Mouse (Mus musculus): ENCODE data around the gene Gna12.

Gna12 gene

DNA sequence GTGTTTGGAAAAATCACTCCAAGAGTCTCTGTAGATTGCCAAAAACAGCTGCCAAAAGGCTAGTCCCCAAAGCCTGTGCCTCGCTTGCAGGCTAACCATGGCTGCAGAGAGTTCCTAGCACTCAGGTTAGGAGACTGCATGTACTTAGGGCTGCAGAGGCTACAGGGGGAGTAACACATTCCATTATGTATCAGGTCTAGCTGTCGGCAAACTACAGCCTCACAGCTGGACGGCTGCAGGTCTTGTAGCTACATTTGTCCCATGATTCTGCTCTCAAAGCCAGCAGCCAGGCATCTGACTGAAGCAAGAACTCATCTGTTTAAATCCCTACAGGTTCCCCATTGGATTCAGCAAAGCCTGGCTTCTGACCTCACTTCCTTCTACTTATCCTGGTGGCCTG is 35.5 kb downstream of the Gna12 start:
- DNase-seq, result no peak

- DNase-seq, result no peak
Observed at GRCm38 (mm10) chr5:140792233-140792632, 38.0 kb downstream of the Gna12 start.

- peak; percentile 93 for DNase-seq
Observed at GRCm38 (mm10) chr5:140790937-140791877, 39.0 kb downstream of the Gna12 start.

GRCm38 (mm10) chr5:140790392-140790791 is 39.8 kb downstream of the Gna12 start:
- DNase-seq, result no peak

DNA sequence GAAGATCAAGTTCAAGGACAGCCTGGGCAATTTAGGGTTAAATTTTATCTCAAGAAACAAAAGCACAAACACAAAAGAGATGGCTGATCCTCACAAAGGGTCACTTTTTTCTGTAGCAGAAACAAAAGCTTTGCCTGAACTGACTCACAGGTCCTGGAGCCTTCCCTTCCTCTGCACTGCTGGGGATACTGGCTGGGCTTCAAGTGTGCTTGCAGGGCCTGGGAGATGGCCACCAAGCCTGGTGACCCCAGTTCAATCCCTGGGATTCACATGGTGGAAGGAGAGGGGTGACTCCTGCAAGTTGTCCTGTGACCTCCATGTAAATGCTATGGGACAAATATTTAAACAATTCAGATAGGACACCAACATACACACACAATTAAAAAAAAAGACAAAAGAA is 40.7 kb downstream of the Gna12 start:
- DNase-seq, result no peak

DNA sequence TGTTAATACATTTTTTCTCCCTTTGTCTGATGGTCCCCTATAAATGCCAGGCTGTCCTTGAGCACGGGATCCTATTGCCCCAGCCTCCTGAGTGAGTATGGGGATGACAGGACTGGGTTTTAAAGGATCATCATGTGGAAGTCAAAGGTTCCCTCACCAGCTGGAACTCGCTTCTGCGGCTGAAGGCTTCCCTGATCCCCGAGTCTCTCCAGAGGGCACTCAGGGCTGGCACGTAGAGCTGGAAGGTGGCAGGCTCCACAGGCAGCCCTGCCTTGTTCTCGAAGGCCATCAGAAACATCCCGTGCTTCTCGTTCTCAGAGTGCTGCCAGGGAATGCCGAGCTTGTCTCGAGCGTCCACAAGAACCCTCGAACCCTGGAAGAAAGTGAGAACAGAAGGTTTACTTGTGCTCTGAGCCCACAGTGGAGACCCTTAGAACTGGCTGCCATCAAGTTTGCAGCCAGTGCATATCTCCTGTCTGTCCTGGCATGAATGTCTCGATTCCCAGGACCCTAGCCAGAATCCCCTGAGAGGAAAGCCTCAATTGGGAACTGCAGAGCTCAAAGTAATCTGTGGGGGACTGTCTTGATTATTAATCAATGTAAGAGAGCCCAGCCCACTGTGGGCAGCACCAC is 44.9 kb downstream of the Gna12 start:
- DNase-seq, result no peak

DNA sequence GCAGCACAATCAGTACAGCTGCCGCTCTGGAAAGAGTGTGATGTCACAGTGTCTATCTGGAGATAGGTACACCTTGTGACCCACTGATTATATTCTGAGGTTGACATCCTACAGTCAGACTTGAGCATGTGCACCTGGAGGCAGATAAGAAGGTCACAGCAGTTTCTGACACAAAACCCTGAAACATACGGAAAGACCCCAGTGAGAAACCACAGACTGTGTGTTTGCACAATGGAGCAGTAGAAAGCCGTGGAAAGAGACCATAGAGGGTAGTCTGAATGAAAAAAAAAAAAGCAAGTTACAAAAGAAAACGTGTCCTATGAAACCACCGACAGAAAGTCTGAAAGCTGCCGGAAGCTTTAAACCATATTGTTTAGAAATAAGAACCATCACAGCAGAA is 45.9 kb downstream of the Gna12 start:
- DNase-seq, result no peak

DNA sequence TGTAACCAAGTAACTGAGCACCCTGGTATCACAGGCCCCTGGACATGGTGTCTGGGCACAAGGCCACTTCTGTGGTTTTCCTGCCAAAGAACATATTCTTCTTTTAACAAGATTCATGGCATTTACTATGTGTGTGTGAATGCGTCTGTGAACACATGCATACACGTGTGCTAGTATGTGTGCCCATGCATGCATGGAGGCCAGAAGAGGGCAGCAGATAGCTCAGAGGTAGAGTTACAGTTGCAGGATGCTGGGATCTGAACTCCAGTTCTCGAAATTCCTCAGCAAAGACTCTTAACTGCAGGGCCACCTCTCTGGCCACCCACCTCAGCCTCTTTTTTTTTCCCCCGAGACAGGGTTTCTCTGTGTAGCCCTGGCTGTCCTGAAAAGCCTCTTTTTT is 46.7 kb downstream of the Gna12 start:
- DNase-seq, result no peak

DNA sequence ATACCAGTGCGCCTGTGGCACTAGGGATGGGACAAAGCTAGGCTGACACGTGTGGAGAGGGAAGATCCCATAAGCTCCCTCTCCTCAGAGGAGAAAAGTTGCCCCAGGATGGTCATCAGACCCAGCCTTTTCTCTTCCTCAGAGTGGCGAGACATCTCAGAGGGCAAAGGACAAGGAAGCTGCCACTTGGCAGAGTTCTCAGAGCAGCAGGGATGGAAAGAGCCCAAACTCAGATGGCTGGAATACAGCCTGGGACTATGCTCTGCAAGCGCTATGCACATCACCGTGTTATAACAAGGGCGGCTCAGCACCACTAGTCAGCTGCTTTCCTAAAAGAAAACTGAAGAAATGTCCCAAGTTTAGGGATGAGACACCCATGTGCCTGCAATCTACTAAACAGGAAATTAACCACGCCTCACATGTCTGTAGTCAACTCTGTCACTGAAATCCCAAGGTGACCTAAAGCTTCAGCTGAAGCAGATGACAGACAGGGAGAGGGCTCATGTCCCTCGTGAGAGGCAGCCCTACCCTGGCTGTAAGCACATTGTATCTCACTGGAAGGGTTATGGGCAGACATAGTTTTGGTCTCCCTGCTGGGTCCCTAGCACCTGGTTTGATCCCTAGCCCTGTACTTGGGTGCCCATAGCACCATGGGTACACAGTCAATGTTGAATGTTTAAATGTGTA is 48.2 kb downstream of the Gna12 start:
- DNase-seq, result no peak

- DNase-seq, result no peak
Observed at GRCm38 (mm10) chr5:140781122-140781521, 49.1 kb downstream of the Gna12 start.

GRCm38 (mm10) chr5:140776968-140777367 is 53.3 kb downstream of the Gna12 start:
- DNase-seq, result no peak

- DNase-seq, result no peak
Observed at GRCm38 (mm10) chr5:140775111-140775510, 55.1 kb downstream of the Gna12 start.

DNA sequence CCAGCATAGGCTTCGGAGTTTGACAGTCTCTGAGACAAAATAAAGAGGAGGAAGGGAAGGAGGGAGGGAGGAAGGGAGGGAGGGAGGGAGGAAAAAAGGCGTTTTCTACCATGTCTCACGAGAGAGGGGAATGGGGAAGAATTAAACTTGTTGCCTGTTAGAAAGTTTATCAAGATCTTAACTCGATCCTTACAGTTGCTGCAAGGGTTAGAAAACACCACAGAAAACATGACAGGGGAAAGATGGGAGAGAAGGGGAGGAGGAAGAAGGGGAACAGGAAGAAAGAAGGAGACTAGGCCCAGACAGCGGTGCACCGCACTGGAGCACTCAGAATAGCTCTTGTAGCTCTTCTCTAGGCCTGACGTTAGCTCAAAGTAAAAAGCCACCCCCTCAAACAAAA is 58.1 kb downstream of the Gna12 start:
- DNase-seq, result no peak

GRCm38 (mm10) chr5:140771612-140772011 is 58.6 kb downstream of the Gna12 start:
- no peak for DNase-seq

DNA sequence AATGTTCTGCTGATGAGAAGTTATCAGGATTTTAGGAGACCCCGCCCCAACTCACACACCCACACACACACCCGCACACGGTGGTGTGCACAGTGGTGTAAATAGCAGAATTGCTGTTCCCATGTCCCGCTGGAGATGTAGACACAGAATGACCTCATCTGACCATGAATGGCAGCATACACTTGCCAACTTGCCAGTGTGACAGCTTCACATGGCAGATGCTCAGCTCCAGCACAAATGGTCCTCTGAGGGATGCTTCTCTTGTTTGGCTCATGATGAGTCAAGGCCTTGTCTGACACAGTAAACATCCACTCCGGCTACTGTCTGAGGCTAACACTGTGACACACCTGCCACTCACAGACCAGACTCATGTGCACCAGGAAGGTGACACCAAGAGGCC is 61.9 kb downstream of the Gna12 start:
- peak; percentile 39 for DNase-seq

DNA sequence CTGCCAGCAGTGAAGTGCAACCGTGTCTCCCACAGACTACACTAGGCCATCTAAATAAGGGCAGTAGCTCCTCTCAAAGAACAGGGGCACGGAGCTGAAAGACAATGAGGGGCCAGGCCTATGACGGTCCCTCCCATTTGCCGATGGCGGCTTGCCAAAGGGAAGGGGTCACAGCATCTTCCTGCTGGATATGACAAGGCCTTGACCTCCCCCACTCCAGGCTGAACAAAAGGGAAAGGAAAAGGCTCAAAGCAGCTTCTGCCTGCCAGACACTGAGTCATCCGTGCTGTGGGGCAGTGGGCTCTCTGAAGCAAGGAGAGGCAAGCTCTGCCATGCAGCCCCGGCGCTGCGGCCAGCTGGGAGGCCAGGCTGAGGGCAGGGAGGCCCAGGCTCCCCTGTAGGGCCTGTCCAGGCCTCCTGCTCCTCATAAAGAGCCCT is 62.5 kb downstream of the Gna12 start:
- DNase-seq, result peak; percentile 91

DNA sequence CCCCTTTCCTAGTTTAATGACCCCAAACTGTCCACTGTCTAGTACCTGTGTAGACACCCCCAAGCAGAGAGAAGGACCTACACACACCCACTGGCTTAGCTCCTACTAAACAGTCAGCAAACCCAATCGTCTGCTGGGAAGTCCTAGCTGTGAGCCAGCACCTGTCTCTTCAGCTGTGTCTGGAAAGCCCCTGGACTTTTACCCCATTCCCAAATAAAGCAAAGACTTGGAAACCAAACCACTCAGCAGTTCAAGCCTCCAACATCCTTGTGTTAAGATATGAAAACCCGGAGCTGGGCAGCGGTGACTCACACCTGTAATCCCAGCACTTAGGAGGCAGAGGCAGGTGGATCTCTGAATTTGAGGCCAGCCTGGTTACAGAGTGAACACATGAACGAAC is 63.7 kb downstream of the Gna12 start:
- DNase-seq, result no peak

DNA sequence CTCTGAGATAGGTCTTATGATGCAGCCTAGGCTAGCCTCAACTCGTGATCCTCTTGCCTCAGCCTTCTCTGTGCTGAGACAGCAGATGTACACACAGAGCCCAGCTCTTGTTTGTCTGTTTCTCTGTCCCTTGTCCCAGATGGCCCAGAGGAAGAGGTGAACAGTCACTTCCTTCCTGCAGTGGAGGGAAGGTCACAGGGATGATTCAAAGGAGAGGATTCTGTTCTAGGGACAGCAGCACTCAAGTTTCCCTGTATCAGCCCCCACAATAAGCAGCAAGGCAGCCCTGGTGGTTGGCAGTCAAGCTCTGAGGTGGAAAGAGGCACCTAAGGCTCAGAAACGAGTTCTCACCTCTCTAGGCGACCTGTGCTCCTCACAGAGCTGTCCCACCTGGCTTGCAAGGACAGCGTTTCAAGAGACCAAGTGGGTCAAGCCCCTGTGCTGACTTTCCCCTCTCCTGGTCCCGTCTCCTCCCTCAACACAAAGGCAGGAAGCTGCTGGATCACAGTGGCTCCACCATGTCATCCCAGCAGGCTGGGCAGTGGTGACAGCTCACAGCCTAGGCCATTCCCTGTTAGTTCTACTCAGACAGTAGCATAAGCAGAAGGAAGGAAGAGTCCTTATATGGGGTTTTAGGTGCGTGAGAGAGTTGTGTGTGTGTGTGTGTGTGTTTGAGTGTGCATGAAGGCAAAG is 65.2 kb downstream of the Gna12 start:
- peak; percentile 61 for DNase-seq

GRCm38 (mm10) chr5:140762540-140762939 is 67.7 kb downstream of the Gna12 start:
- DNase-seq, result no peak

GRCm38 (mm10) chr5:140758864-140759263 is 71.4 kb downstream of the Gna12 start:
- no peak for DNase-seq

- DNase-seq, result peak; percentile 32
Observed at GRCm38 (mm10) chr5:140753223-140753622, 77.0 kb downstream of the Gna12 start.

DNA sequence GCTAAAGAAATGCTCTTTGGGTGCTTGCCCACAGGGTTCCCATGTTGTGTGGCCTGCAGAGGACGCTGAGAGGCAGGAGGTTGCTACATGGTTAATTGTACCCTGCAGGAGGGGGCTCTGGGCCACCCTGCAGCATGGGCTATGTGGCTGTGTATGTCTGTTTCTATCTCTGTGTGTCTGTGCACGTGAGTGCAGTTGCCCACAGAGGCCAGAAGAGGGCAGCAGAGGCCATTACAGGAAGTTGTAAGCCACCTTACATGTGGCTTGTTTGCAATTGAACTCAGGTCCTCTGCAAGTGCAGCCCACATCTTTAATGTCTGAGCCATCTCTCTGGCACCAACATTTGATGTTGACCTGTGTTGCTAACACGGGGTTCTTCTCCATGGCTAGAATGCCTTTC is 77.6 kb downstream of the Gna12 start:
- DNase-seq, result peak; percentile 23

DNA sequence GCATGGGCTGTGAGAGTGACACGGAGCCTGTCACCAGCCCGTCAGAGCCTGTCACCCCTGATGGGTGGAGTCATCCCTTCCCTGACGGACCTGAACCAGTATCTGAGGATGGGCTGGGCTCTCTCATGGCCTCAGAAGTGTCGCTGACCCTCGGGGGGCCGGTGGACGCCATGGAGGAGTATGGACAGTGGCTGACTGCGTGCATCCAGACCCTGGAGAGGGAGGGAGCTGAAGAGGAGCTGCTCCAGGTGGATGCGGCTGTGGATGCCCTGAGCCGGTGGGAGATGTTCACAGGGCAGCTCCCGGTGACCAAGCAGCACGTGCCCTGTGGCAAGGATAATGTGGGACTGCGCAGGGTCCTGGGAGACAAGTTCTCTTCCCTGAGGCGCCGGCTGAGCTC is 78.2 kb downstream of the Gna12 start:
- DNase-seq, result no peak

Measured in lung, postnatal 36 days (tissue).